Mouse (Mus musculus) forebrain, embryonic 13.5 days (tissue): Measurements from ENCODE around the gene Dhfr. TPM values are rescaled to one million over a fixed set of nuclear protein-coding genes. Genes with fewer than 3 reads are reported as not detected.
A peak's percentile ranks its signal among the peaks of the same experiment; 100 is the strongest.

Source experiments
- ATAC-seq: fragments of 200-750 bp; cut with Nextera tagmentation; 2 replicates; pipeline ENCODE4 v1.8.0; 2017
- H3K27ac ChIP-seq: fragments of 300-500 bp; sonication (generic); 2 replicates; pipeline ENCODE4 v1.5.1; 2015; ENCODE audit warnings: inconsistent platforms, mild to moderate bottlenecking, moderate library complexity
- H3K27me3 ChIP-seq: fragments of 300-500 bp; sonication (generic); 2 replicates; pipeline ENCODE4 v1.6.1; 2015; ENCODE audit warnings: mild to moderate bottlenecking, inconsistent platforms
- H3K36me3 ChIP-seq: fragments of 300-500 bp; sonication (generic); 2 replicates; pipeline ENCODE4 v1.6.1; 2015; ENCODE audit warnings: mild to moderate bottlenecking, inconsistent platforms; ENCODE audit not compliant: poor library complexity, severe bottlenecking
- H3K4me1 ChIP-seq: fragments of 300-500 bp; sonication (generic); 2 replicates; pipeline ENCODE4 v1.6.1; 2015; ENCODE audit warnings: inconsistent platforms
- H3K4me2 ChIP-seq: fragments of 300-500 bp; sonication (generic); 2 replicates; pipeline ENCODE4 v1.6.1; 2015; ENCODE audit warnings: inconsistent platforms, mild to moderate bottlenecking, moderate library complexity
- H3K4me3 ChIP-seq: fragments of 300-500 bp; sonication (generic); 2 replicates; pipeline ENCODE4 v1.5.1; 2015; ENCODE audit warnings: mild to moderate bottlenecking, inconsistent platforms
- H3K9ac ChIP-seq: fragments of 300-500 bp; sonication (generic); 2 replicates; pipeline ENCODE4 v1.6.1; 2015; ENCODE audit warnings: mild to moderate bottlenecking, inconsistent platforms
- H3K9me3 ChIP-seq: fragments of 300-500 bp; sonication (generic); replicated peaks from 2 replicates; pipeline ENCODE4 v1.6.1; 2016; ENCODE audit warnings: inconsistent platforms
- WGBS: fragments of 180-500 bp; shearing (Covaris S2); methylation state at CpG from one replicate; pipeline ENCODE4 v1.1.7; 2015; 5-methylcytosine and 5-hydroxymethylcytosine counted together
- polyA plus RNA-seq: library from polyadenylated mRNA; unstranded; fragments of >200 nt; fragmentation: Nextera tagmentation; extraction: Ambion mirVana; gene quantifications from 2 replicates; pipeline ENCODE4 v1.2.1, GENCODE M21; 2015

The Dhfr gene
- 17.6 and 19.5 TPM in 2 replicates for polyA plus RNA-seq

- Histone ChIP-seq H3K4me3 (peak within 1 kb of the TSS; percentile 65), H3K27me3 (no peaks in the 10 kb centered on the region), H3K36me3 (peaks cover 8% of the 10 kb centered on the region), H3K9me3 (no peaks in the 10 kb centered on the region), H3K27ac (peak within 1 kb of the TSS; percentile 92), H3K9ac (peak within 1 kb of the TSS; percentile 73), H3K4me2 (peak within 1 kb of the TSS; percentile 96), H3K4me1 (peaks cover 27% of the 10 kb centered on the region)
- WGBS = under 1% methylated on average over 66 of the region's 76 CpGs
- ATAC-seq = peak; percentile 98
These were observed at the start of gene Dhfr, which contains the start of gene Msh3 for GRCm38 (mm10) chr13:92354456-92355271. Gene Dhfr, plus strand, starts transcription at chr13:92354726. Gene Msh3, minus strand, starts transcription at chr13:92355003.

GRCm38 (mm10) chr13:92305680-92306079 lies 48.8 kb upstream of the Dhfr start, which contains the start of gene Gm20379:
Gene Gm20379, plus strand, starts transcription at chr13:92305980.
- Histone ChIP-seq H3K36me3 (peaks cover 35% of the 10 kb centered on the region), H3K4me3 (no peak within 1 kb of the TSS), H3K9ac (no peak within 1 kb of the TSS), H3K4me2 (no peak within 1 kb of the TSS), H3K27me3 (no peaks in the 10 kb centered on the region), H3K27ac (no peak within 1 kb of the TSS), H3K9me3 (no peaks in the 10 kb centered on the region), H3K4me1 (peaks cover 5% of the 10 kb centered on the region; the same call in 1 of the 2 replicates)
- no peak for ATAC-seq
- WGBS = 98% methylated on average over 11 of the region's 11 CpGs

GRCm38 (mm10) chr13:92314613-92315012 lies 39.9 kb upstream of the Dhfr start:
- H3K4me3 ChIP-seq = no peak overlapping the region
- no peaks in the 10 kb centered on the region for H3K4me1 ChIP-seq
- no peak overlapping the region for H3K9ac ChIP-seq
- H3K9me3 ChIP-seq = no peaks in the 10 kb centered on the region
- H3K27ac ChIP-seq = no peak overlapping the region
- H3K36me3 ChIP-seq = peaks cover 32% of the 10 kb centered on the region
- no peak overlapping the region for H3K4me2 ChIP-seq
- H3K27me3 ChIP-seq = no peaks in the 10 kb centered on the region
- 86% methylated on average over 5 of the region's 5 CpGs for WGBS
- ATAC-seq = no peak

GRCm38 (mm10) chr13:92320770-92321169 lies 33.8 kb upstream of the Dhfr start:
- no peak for ATAC-seq
- 92% methylated on average over 5 of the region's 5 CpGs for WGBS
- Histone ChIP-seq H3K9me3 (no peaks in the 10 kb centered on the region), H3K4me2 (no peak overlapping the region), H3K27ac (no peak overlapping the region), H3K4me1 (no peaks in the 10 kb centered on the region), H3K4me3 (no peak overlapping the region), H3K9ac (no peak overlapping the region), H3K27me3 (no peaks in the 10 kb centered on the region), H3K36me3 (peaks cover 26% of the 10 kb centered on the region; the same call in 1 of the 2 replicates)

- 85% methylated on average over 5 of the region's 5 CpGs for WGBS
- H3K27me3 ChIP-seq = no peaks in the 10 kb centered on the region
- peaks cover 16% of the 10 kb centered on the region; the same call in 1 of the 2 replicates for H3K36me3 ChIP-seq
- no peaks in the 10 kb centered on the region for H3K9me3 ChIP-seq
- H3K4me1 ChIP-seq = no peaks in the 10 kb centered on the region
- H3K9ac ChIP-seq = no peak overlapping the region
- no peak overlapping the region for H3K4me2 ChIP-seq
- H3K4me3 ChIP-seq = no peak overlapping the region
- ATAC-seq = no peak
- no peak overlapping the region for H3K27ac ChIP-seq
These were observed 28.5 kb upstream of the Dhfr start for GRCm38 (mm10) chr13:92326030-92326429.

GRCm38 (mm10) chr13:92328000-92328399 lies 26.5 kb upstream of the Dhfr start:
- Histone ChIP-seq H3K4me3 (no peak overlapping the region), H3K9ac (no peak overlapping the region), H3K36me3 (peaks cover 19% of the 10 kb centered on the region; the same call in 1 of the 2 replicates), H3K4me1 (no peaks in the 10 kb centered on the region), H3K9me3 (no peaks in the 10 kb centered on the region), H3K27me3 (no peaks in the 10 kb centered on the region), H3K27ac (no peak overlapping the region), H3K4me2 (no peak overlapping the region)
- 92% methylated on average over 2 of the region's 2 CpGs for WGBS
- ATAC-seq = no peak

GRCm38 (mm10) chr13:92330621-92331020 lies 23.9 kb upstream of the Dhfr start:
- no peaks in the 10 kb centered on the region for H3K27me3 ChIP-seq
- H3K4me2 ChIP-seq = no peak overlapping the region
- WGBS = 91% methylated on average over 3 of the region's 3 CpGs
- no peak overlapping the region for H3K27ac ChIP-seq
- no peak for ATAC-seq
- no peaks in the 10 kb centered on the region for H3K9me3 ChIP-seq
- H3K36me3 ChIP-seq = peaks cover 16% of the 10 kb centered on the region; the same call in 1 of the 2 replicates
- no peak overlapping the region for H3K4me3 ChIP-seq
- H3K9ac ChIP-seq = no peak overlapping the region
- H3K4me1 ChIP-seq = no peaks in the 10 kb centered on the region

GRCm38 (mm10) chr13:92332103-92332879 lies 22.2 kb upstream of the Dhfr start:
- H3K27me3 ChIP-seq = no peaks in the 10 kb centered on the region
- H3K27ac ChIP-seq = no peak overlapping the region
- H3K36me3 ChIP-seq = peaks cover 23% of the 10 kb centered on the region; the same call in 1 of the 2 replicates
- no peaks in the 10 kb centered on the region for H3K4me1 ChIP-seq
- no peaks in the 10 kb centered on the region for H3K9me3 ChIP-seq
- H3K4me2 ChIP-seq = no peak overlapping the region
- no peak overlapping the region for H3K4me3 ChIP-seq
- ATAC-seq = no peak
- no peak overlapping the region for H3K9ac ChIP-seq
- WGBS = 83% methylated on average over 15 of the region's 15 CpGs

GRCm38 (mm10) chr13:92336857-92337256 lies 17.7 kb upstream of the Dhfr start:
- no peak overlapping the region for H3K9ac ChIP-seq
- no peaks in the 10 kb centered on the region for H3K9me3 ChIP-seq
- WGBS = 94% methylated on average over 1 of the region's 1 CpGs
- H3K27me3 ChIP-seq = no peaks in the 10 kb centered on the region
- no peak for ATAC-seq
- H3K4me1 ChIP-seq = no peaks in the 10 kb centered on the region
- H3K4me2 ChIP-seq = no peak overlapping the region
- H3K27ac ChIP-seq = no peak overlapping the region
- H3K36me3 ChIP-seq = peaks cover 25% of the 10 kb centered on the region
- no peak overlapping the region for H3K4me3 ChIP-seq

- 87% methylated on average over 6 of the region's 6 CpGs for WGBS
- Histone ChIP-seq H3K4me1 (no peaks in the 10 kb centered on the region), H3K9ac (no peak overlapping the region), H3K4me3 (no peak overlapping the region), H3K9me3 (no peaks in the 10 kb centered on the region), H3K27ac (no peak overlapping the region), H3K36me3 (peaks cover 35% of the 10 kb centered on the region), H3K27me3 (no peaks in the 10 kb centered on the region), H3K4me2 (no peak overlapping the region)
- no peak for ATAC-seq
These were observed 16.6 kb upstream of the Dhfr start for GRCm38 (mm10) chr13:92337773-92338462.

- no peak for ATAC-seq
- Histone ChIP-seq H3K4me2 (no peak overlapping the region), H3K9ac (no peak overlapping the region), H3K27me3 (no peaks in the 10 kb centered on the region), H3K9me3 (no peaks in the 10 kb centered on the region), H3K36me3 (peaks cover 54% of the 10 kb centered on the region), H3K4me1 (no peaks in the 10 kb centered on the region), H3K4me3 (no peak overlapping the region), H3K27ac (no peak overlapping the region)
- WGBS = 96% methylated on average over 3 of the region's 3 CpGs
These were observed 14.7 kb upstream of the Dhfr start for GRCm38 (mm10) chr13:92339787-92340186.
